Mouse (Mus musculus) adrenal gland, postnatal 10 days (tissue): ENCODE results near the gene Tmem63b. TPM values are rescaled to one million over a fixed set of nuclear protein-coding genes. Genes with fewer than 3 reads are reported as not detected.
"Not testable (repeated sequence)": the region's sequence is repeated elsewhere in the genome, so short reads cannot be mapped to it uniquely, and the experiment has no call there.

Source experiments
- DNase-seq: peaks from one replicate; pipeline ENCODE4 v3.0.0; 2021; ENCODE audit warnings: mixed read lengths
- total RNA-seq, 2 experiments: library from RNA; stranded (reverse); gene quantifications; 2 replicates each; pipeline ENCODE4 v1.2.3; 2021

Gene Tmem63b
- total RNA-seq, 2 experiments from 2014 or later: 44.9 to 56.8 TPM

GRCm38 (mm10) chr17:45623425-45623824 is 63.3 kb downstream of the Tmem63b start:
- DNase-seq: not testable (repeated sequence)

GRCm38 (mm10) chr17:45619386-45620256 is 67.1 kb downstream of the Tmem63b start:
- DNase-seq: peak; percentile 47

GRCm38 (mm10) chr17:45618941-45619385 is 67.7 kb downstream of the Tmem63b start:
- peak; percentile 59 for DNase-seq

- DNase-seq: no peak
Measured at GRCm38 (mm10) chr17:45617655-45618054, 69.0 kb downstream of the Tmem63b start.

- no peak for DNase-seq
Measured at GRCm38 (mm10) chr17:45616679-45617078, 70.0 kb downstream of the Tmem63b start.

GRCm38 (mm10) chr17:45616046-45616650 is 70.6 kb downstream of the Tmem63b start:
- no peak for DNase-seq

GRCm38 (mm10) chr17:45612921-45613320 is 73.8 kb downstream of the Tmem63b start:
- no peak for DNase-seq

- no peak for DNase-seq
Measured at GRCm38 (mm10) chr17:45612008-45612407, 74.7 kb downstream of the Tmem63b start.

Other genes with a start within 250 kb of the Tmem63b start
- gene Spats1, start 211.5 kb downstream of the Tmem63b start, total RNA-seq: under 1 TPM in 1 of 2 experiments, not detected in 1; 0.48 TPM
- gene Aars2, start 180.1 kb downstream of the Tmem63b start, total RNA-seq: 10 to 100 TPM; 17.6 to 22.6 TPM
- gene Tcte1, start 163.5 kb downstream of the Tmem63b start, total RNA-seq: not detected
- 1 to 10 TPM; 1.2 to 3.1 TPM for gene Tmem151b, start 137.2 kb downstream of the Tmem63b start, total RNA-seq
- 1 to 10 TPM; 4.4 to 6.2 TPM for gene Nfkbie, start 131.2 kb downstream of the Tmem63b start, total RNA-seq
- 10 to 100 TPM; 65.9 TPM for gene Slc35b2, start 123.0 kb downstream of the Tmem63b start, total RNA-seq
- gene Hsp90ab1, start 113.6 kb downstream of the Tmem63b start, total RNA-seq: 1,000 to 10,000 TPM; 1,111 to 1,198 TPM
- 100 to 1,000 TPM; 130 to 145 TPM for gene Slc29a1, start 87.3 kb downstream of the Tmem63b start, total RNA-seq
- 1 to 10 TPM in 1 of 2 experiments, under 1 TPM in 1; 0.57 to 1.9 TPM for gene Mymx, start 84.8 kb downstream of the Tmem63b start, total RNA-seq
- under 1 TPM in 1 of 2 experiments, not detected in 1; 0.63 TPM for gene Capn11, start 27.6 kb downstream of the Tmem63b start, total RNA-seq
- 100 to 1,000 TPM; 131 to 137 TPM for gene Mrpl14, start 583 bp downstream of the Tmem63b start, total RNA-seq
- gene 1600014C23Rik, start 46.9 kb upstream of the Tmem63b start, total RNA-seq: not detected